Comparison of ENCODE assay signal across 8 mouse cellular contexts in genomic region chr6:22354675-22355074, GRCm38 (mm10). TPM values are rescaled to one million over a fixed set of nuclear protein-coding genes. Genes with fewer than 3 reads are reported as not detected.
DNase-seq lines count a peak whose midpoint lies in the region; ATAC-seq lines count a peak whose summit lies in the region.

No protein-coding gene starts in this region.

- WGBS in kidney, embryonic 14.5 days, result 67% methylated on average over 7 of the region's 7 CpGs
- WGBS in embryonic facial prominence, embryonic 10.5 days, result 79% methylated on average over 7 of the region's 7 CpGs
- WGBS in hindbrain, embryonic 16.5 days, result 76% methylated on average over 7 of the region's 7 CpGs
- WGBS in midbrain, embryonic 14.5 days, result 84% methylated on average over 7 of the region's 7 CpGs

- no peaks in the 10 kb centered on the region for H3K27me3 ChIP-seq in kidney, embryonic 14.5 days (ENCODE audit: control insufficient read depth, insufficient read depth, low read length)
- no peaks in the 10 kb centered on the region for H3K27me3 ChIP-seq in embryonic facial prominence, embryonic 10.5 days (replicated peaks; ENCODE audit: low read depth, poor library complexity, severe bottlenecking)
- H3K27me3 ChIP-seq in hindbrain, embryonic 16.5 days (replicated peaks; ENCODE audit: control insufficient read depth, insufficient read depth, low read length), result no peaks in the 10 kb centered on the region
- no peaks in the 10 kb centered on the region for H3K27me3 ChIP-seq in midbrain, embryonic 14.5 days (ENCODE audit: control insufficient read depth, insufficient read depth, low read length)

- H3K4me3 ChIP-seq in kidney, embryonic 14.5 days (ENCODE audit: low read length), result peak overlapping the region; percentile 58; the same call in 1 of the 2 replicates
- peak overlapping the region; percentile 87 for H3K4me3 ChIP-seq in embryonic facial prominence, embryonic 10.5 days
- peak overlapping the region; percentile 91 for H3K4me3 ChIP-seq in hindbrain, embryonic 16.5 days (ENCODE audit: low read length)
- 0 out of 2 replicates have a peak overlapping the region, but pooled peaks have one; percentile 69 for H3K4me3 ChIP-seq in midbrain, embryonic 14.5 days (replicated peaks; ENCODE audit: low read depth, low read length)

- H3K4me2 ChIP-seq in kidney, embryonic 14.5 days (replicated peaks; ENCODE audit: low read depth, low read length), result peak overlapping the region; percentile 41
- peak overlapping the region; percentile 69 for H3K4me2 ChIP-seq in hindbrain, embryonic 16.5 days (ENCODE audit: low read length)
- 0 out of 2 replicates have a peak overlapping the region, but pooled peaks have one; percentile 62 for H3K4me2 ChIP-seq in midbrain, embryonic 14.5 days (ENCODE audit: low read length)

- peaks cover 20% of the 10 kb centered on the region for H3K4me1 ChIP-seq in kidney, embryonic 14.5 days (ENCODE audit: control insufficient read depth, insufficient read depth, low read length)
- H3K4me1 ChIP-seq in embryonic facial prominence, embryonic 10.5 days, result peaks cover 39% of the 10 kb centered on the region
- H3K4me1 ChIP-seq in hindbrain, embryonic 16.5 days (ENCODE audit: control insufficient read depth, insufficient read depth, low read depth, low read length), result peaks cover 12% of the 10 kb centered on the region
- 0 out of 2 replicates have a peak, but pooled peaks cover 8% of the 10 kb centered on the region for H3K4me1 ChIP-seq in midbrain, embryonic 14.5 days (ENCODE audit: control insufficient read depth, insufficient read depth, low read length)

- ATAC-seq in kidney, embryonic 14.5 days (ENCODE audit: low FRiP score, low TSS enrichment), result no peak
- ATAC-seq in hindbrain, embryonic 16.5 days, result no peak
- no peak for ATAC-seq in midbrain, embryonic 14.5 days (ENCODE audit: low FRiP score, low TSS enrichment)

- no peaks in the 10 kb centered on the region for H3K36me3 ChIP-seq in kidney, embryonic 14.5 days (ENCODE audit: control insufficient read depth, insufficient read depth, low read length)
- H3K36me3 ChIP-seq in embryonic facial prominence, embryonic 10.5 days (replicated peaks), result no peaks in the 10 kb centered on the region
- H3K36me3 ChIP-seq in hindbrain, embryonic 16.5 days (ENCODE audit: control insufficient read depth, insufficient read depth, low read length), result no peaks in the 10 kb centered on the region
- H3K36me3 ChIP-seq in midbrain, embryonic 14.5 days (ENCODE audit: control insufficient read depth, insufficient read depth, low read length), result no peaks in the 10 kb centered on the region

- no peak overlapping the region; the same call in 1 of the 2 replicates for H3K9ac ChIP-seq in kidney, embryonic 14.5 days (ENCODE audit: low read depth, low read length)
- no peak overlapping the region for H3K9ac ChIP-seq in hindbrain, embryonic 16.5 days (ENCODE audit: low read depth, low read length)
- no peak overlapping the region for H3K9ac ChIP-seq in midbrain, embryonic 14.5 days (replicated peaks; ENCODE audit: low read length)

- H3K9me3 ChIP-seq in kidney, embryonic 14.5 days (ENCODE audit: control insufficient read depth, low read length), result no peaks in the 10 kb centered on the region
- H3K9me3 ChIP-seq in embryonic facial prominence, embryonic 10.5 days, result peaks cover 3% of the 10 kb centered on the region; the same call in 1 of the 2 replicates
- no peaks in the 10 kb centered on the region for H3K9me3 ChIP-seq in hindbrain, embryonic 16.5 days (ENCODE audit: control insufficient read depth, low read length)
- no peaks in the 10 kb centered on the region for H3K9me3 ChIP-seq in midbrain, embryonic 14.5 days (ENCODE audit: control insufficient read depth, low read length)

- no peak overlapping the region for H3K27ac ChIP-seq in kidney, embryonic 14.5 days (ENCODE audit: low read depth, low read length)
- no peak overlapping the region for H3K27ac ChIP-seq in embryonic facial prominence, embryonic 10.5 days (replicated peaks)
- no peak overlapping the region for H3K27ac ChIP-seq in hindbrain, embryonic 16.5 days (ENCODE audit: low read depth, low read length)
- H3K27ac ChIP-seq in midbrain, embryonic 14.5 days (replicated peaks; ENCODE audit: low read depth, low read length), result no peak overlapping the region

- DNase-seq in kidney, postnatal 36 days, result no peak
- DNase-seq in embryonic facial prominence, embryonic 10.5 days (ENCODE audit: low spot score), result no peak
- DNase-seq in midbrain, embryonic 14.5 days, result no peak
- DNase-seq in layer of hippocampus, adult 11-12 months (ENCODE audit: low spot score), result no peak
- DNase-seq in ovary, postnatal 14 days (ENCODE audit: low spot score), result no peak
- no peak for DNase-seq in ovary, adult 18-20 months (ENCODE audit: low spot score)

RNA-seq across cellular contexts. Expression of gene Fam3c, which starts 1.4 kb away (rescaled TPM):
- 44.7 and 61.8 TPM in 2 replicates for polyA plus RNA-seq in kidney, embryonic 14.5 days (2014; fragmentation: Nextera tagmentation; extraction: Ambion mirVana)
- polyA plus RNA-seq in embryonic facial prominence, embryonic 10.5 days (2016; fragmentation: Nextera tagmentation; extraction: Ambion mirVana), result 36.6 and 37.2 TPM in 2 replicates
- polyA plus RNA-seq in hindbrain, embryonic 16.5 days (2015; fragmentation: Nextera tagmentation; extraction: Ambion mirVana), result 98.2 and 104 TPM in 2 replicates
- 69.3 and 73.7 TPM in 2 replicates for polyA plus RNA-seq in midbrain, embryonic 14.5 days (2014; fragmentation: Nextera tagmentation; extraction: Ambion mirVana)
